Mouse (Mus musculus) hindbrain, embryonic 12.5 days (tissue): ENCODE data around the gene Creb3. TPM values are rescaled to one million over a fixed set of nuclear protein-coding genes. Genes with fewer than 3 reads are reported as not detected.
"Not testable (repeated sequence)": the region's sequence is repeated elsewhere in the genome, so short reads cannot be mapped to it uniquely, and the experiment has no call there.

Experiments
- ATAC-seq: fragments of 200-750 bp; cut with Nextera tagmentation; 2 replicates; pipeline ENCODE4 v1.8.0; 2017; ENCODE audit warnings: moderate TSS enrichment; ENCODE audit not compliant: low FRiP score
- H3K27ac ChIP-seq: fragments of 300-500 bp; sonication (generic); 2 replicates; pipeline ENCODE4 v1.5.1; 2016; ENCODE audit warnings: mild to moderate bottlenecking
- H3K27me3 ChIP-seq: fragments of 300-500 bp; sonication (generic); 2 replicates; pipeline ENCODE4 v1.6.1; 2016; ENCODE audit warnings: mild to moderate bottlenecking
- H3K36me3 ChIP-seq: fragments of 300-500 bp; sonication (generic); 2 replicates; pipeline ENCODE4 v1.6.1; 2016; ENCODE audit warnings: mild to moderate bottlenecking
- H3K4me1 ChIP-seq: fragments of 300-500 bp; sonication (generic); 2 replicates; pipeline ENCODE4 v1.6.1; 2016
- H3K4me2 ChIP-seq: fragments of 300-500 bp; sonication (generic); replicated peaks from 2 replicates; pipeline ENCODE4 v1.6.1; 2016; ENCODE audit warnings: mild to moderate bottlenecking
- H3K4me3 ChIP-seq: fragments of 300-500 bp; sonication (generic); 2 replicates; pipeline ENCODE4 v1.5.1; 2016; ENCODE audit warnings: mild to moderate bottlenecking
- H3K9ac ChIP-seq: fragments of 300-500 bp; sonication (generic); 2 replicates; pipeline ENCODE4 v1.6.1; 2016; ENCODE audit warnings: mild to moderate bottlenecking, moderate library complexity
- H3K9me3 ChIP-seq: fragments of 300-500 bp; sonication (generic); replicated peaks from 2 replicates; pipeline ENCODE4 v1.6.1; 2016; ENCODE audit warnings: mild to moderate bottlenecking
- WGBS: fragments of 180-500 bp; shearing (Covaris S2); methylation state at CpG from one replicate; pipeline ENCODE4 v1.1.7; 2016; 5-methylcytosine and 5-hydroxymethylcytosine counted together
- polyA plus RNA-seq: library from polyadenylated mRNA; unstranded; fragments of >200 nt; fragmentation: Nextera tagmentation; extraction: Ambion mirVana; gene quantifications from 2 replicates; pipeline ENCODE4 v1.2.1, GENCODE M21; 2016

Gene Creb3
- polyA plus RNA-seq, 1 experiment from 2014 or later, result 60.2 TPM

- H3K27me3 ChIP-seq, result no peaks in the 10 kb centered on the region
- 0 out of 2 replicates have a peak, but pooled peaks cover 3% of the 10 kb centered on the region for H3K4me1 ChIP-seq
- no peaks in the 10 kb centered on the region for H3K36me3 ChIP-seq
- H3K4me2 ChIP-seq, result no peak overlapping the region
- ATAC-seq, result no peak
- no peak overlapping the region for H3K4me3 ChIP-seq
- 72% methylated on average over 3 of the region's 3 CpGs for WGBS
- no peak overlapping the region for H3K27ac ChIP-seq
- H3K9me3 ChIP-seq, result no peaks in the 10 kb centered on the region
- no peak overlapping the region for H3K9ac ChIP-seq
Measured at GRCm38 (mm10) chr4:43591961-43592360, 29.8 kb downstream of the Creb3 start.

- WGBS, result 74% methylated on average over 3 of the region's 3 CpGs
- Histone ChIP-seq H3K9ac (no peak overlapping the region), H3K4me3 (no peak overlapping the region), H3K4me1 (0 out of 2 replicates have a peak, but pooled peaks cover 3% of the 10 kb centered on the region), H3K4me2 (no peak overlapping the region), H3K27me3 (no peaks in the 10 kb centered on the region), H3K27ac (no peak overlapping the region), H3K36me3 (no peaks in the 10 kb centered on the region), H3K9me3 (no peaks in the 10 kb centered on the region)
- no peak for ATAC-seq
Measured at GRCm38 (mm10) chr4:43593453-43593852, 31.3 kb downstream of the Creb3 start.

GRCm38 (mm10) chr4:43596597-43596996, 34.5 kb downstream of the Creb3 start:
- H3K4me2 ChIP-seq, H3K9me3 ChIP-seq, H3K4me3 ChIP-seq, H3K27ac ChIP-seq, H3K4me1 ChIP-seq, ATAC-seq, H3K9ac ChIP-seq, H3K36me3 ChIP-seq, H3K27me3 ChIP-seq: not testable (repeated sequence)
- 84% methylated on average over 2 of the region's 2 CpGs for WGBS

GRCm38 (mm10) chr4:43598200-43598599, 36.1 kb downstream of the Creb3 start:
- Histone ChIP-seq H3K27ac (no peak overlapping the region), H3K9ac (no peak overlapping the region), H3K9me3 (no peaks in the 10 kb centered on the region), H3K27me3 (no peaks in the 10 kb centered on the region), H3K4me1 (0 out of 2 replicates have a peak, but pooled peaks cover 3% of the 10 kb centered on the region), H3K4me2 (no peak overlapping the region), H3K36me3 (no peaks in the 10 kb centered on the region), H3K4me3 (no peak overlapping the region)
- WGBS, result 83% methylated on average over 4 of the region's 4 CpGs
- ATAC-seq, result no peak

- no peaks in the 10 kb centered on the region for H3K27me3 ChIP-seq
- H3K4me3 ChIP-seq, result no peak overlapping the region
- H3K27ac ChIP-seq, result no peak overlapping the region
- no peak for ATAC-seq
- no peaks in the 10 kb centered on the region for H3K4me1 ChIP-seq
- no peaks in the 10 kb centered on the region for H3K36me3 ChIP-seq
- H3K9me3 ChIP-seq, result no peaks in the 10 kb centered on the region
- WGBS, result 83% methylated on average over 7 of the region's 7 CpGs
- H3K9ac ChIP-seq, result no peak overlapping the region
- no peak overlapping the region for H3K4me2 ChIP-seq
Measured at GRCm38 (mm10) chr4:43598650-43599380, 36.7 kb downstream of the Creb3 start.

- H3K27ac ChIP-seq, result no peak overlapping the region
- no peaks in the 10 kb centered on the region for H3K9me3 ChIP-seq
- H3K9ac ChIP-seq, result no peak overlapping the region
- H3K4me1 ChIP-seq, result no peaks in the 10 kb centered on the region
- no peaks in the 10 kb centered on the region for H3K36me3 ChIP-seq
- H3K4me2 ChIP-seq, result no peak overlapping the region
- H3K4me3 ChIP-seq, result no peak overlapping the region
- WGBS, result 84% methylated on average over 9 of the region's 9 CpGs
- no peak for ATAC-seq
- no peaks in the 10 kb centered on the region for H3K27me3 ChIP-seq
Measured at GRCm38 (mm10) chr4:43600195-43600934, 38.2 kb downstream of the Creb3 start.

- no peaks in the 10 kb centered on the region for H3K4me1 ChIP-seq
- H3K4me3 ChIP-seq, result no peak overlapping the region
- no peaks in the 10 kb centered on the region for H3K9me3 ChIP-seq
- WGBS, result 59% methylated on average over 3 of the region's 3 CpGs
- no peak for ATAC-seq
- H3K36me3 ChIP-seq, result no peaks in the 10 kb centered on the region
- no peak overlapping the region for H3K27ac ChIP-seq
- no peak overlapping the region for H3K9ac ChIP-seq
- H3K4me2 ChIP-seq, result no peak overlapping the region
- no peaks in the 10 kb centered on the region for H3K27me3 ChIP-seq
Measured at GRCm38 (mm10) chr4:43604099-43604498, 42.0 kb downstream of the Creb3 start.

- no peak overlapping the region for H3K4me3 ChIP-seq
- WGBS, result 81% methylated on average over 9 of the region's 9 CpGs
- no peaks in the 10 kb centered on the region for H3K9me3 ChIP-seq
- H3K36me3 ChIP-seq, result no peaks in the 10 kb centered on the region
- H3K27ac ChIP-seq, result no peak overlapping the region
- ATAC-seq, result no peak
- H3K27me3 ChIP-seq, result no peaks in the 10 kb centered on the region
- no peak overlapping the region for H3K4me2 ChIP-seq
- no peaks in the 10 kb centered on the region for H3K4me1 ChIP-seq
- H3K9ac ChIP-seq, result no peak overlapping the region
Measured at GRCm38 (mm10) chr4:43604751-43605685, 42.9 kb downstream of the Creb3 start.

GRCm38 (mm10) chr4:43612534-43612933, 50.4 kb downstream of the Creb3 start:
- no peak for ATAC-seq
- no peaks in the 10 kb centered on the region for H3K36me3 ChIP-seq
- WGBS, result 76% methylated on average over 10 of the region's 10 CpGs

GRCm38 (mm10) chr4:43613060-43613730, 51.1 kb downstream of the Creb3 start:
- Histone ChIP-seq H3K4me3 (no peak overlapping the region), H3K9ac (no peak overlapping the region), H3K4me1 (no peaks in the 10 kb centered on the region), H3K27me3 (no peaks in the 10 kb centered on the region), H3K9me3 (no peaks in the 10 kb centered on the region), H3K4me2 (no peak overlapping the region), H3K36me3 (no peaks in the 10 kb centered on the region), H3K27ac (no peak overlapping the region)
- no peak for ATAC-seq
- 65% methylated on average over 3 of the region's 3 CpGs for WGBS

More at GRCm38 (mm10) chr4:43612534-43612933, 50.4 kb downstream of the Creb3 start:
- H3K4me1 ChIP-seq, result no peaks in the 10 kb centered on the region
- no peak overlapping the region for H3K4me3 ChIP-seq
- H3K27ac ChIP-seq, result no peak overlapping the region
- no peaks in the 10 kb centered on the region for H3K27me3 ChIP-seq
- no peak overlapping the region for H3K4me2 ChIP-seq
- H3K9me3 ChIP-seq, result no peaks in the 10 kb centered on the region
- H3K9ac ChIP-seq, result no peak overlapping the region
